Mouse (Mus musculus): ENCODE data around the gene Fcgr3.
"Not testable (repeated sequence)": the region's sequence is repeated elsewhere in the genome, so short reads cannot be mapped to it uniquely, and the experiment has no call there.

DNA sequence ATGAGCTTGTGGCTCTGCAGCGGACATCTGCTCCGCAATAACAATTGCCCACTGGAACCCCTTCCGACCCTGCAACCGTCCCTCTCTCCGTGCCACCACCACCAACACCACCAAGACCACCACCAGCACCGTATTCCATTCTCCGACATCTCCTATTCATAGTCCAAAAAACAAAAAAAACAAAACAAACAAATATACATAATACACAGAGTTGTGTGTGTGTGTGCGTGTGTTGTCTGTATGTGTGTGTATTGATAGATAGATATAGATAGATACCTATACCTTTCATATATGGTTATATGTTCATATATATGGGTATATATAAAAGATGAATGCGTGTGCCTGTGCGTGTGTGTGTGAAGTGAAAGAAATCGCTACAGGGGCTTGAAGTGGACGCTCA, 13.7 kb upstream of the Fcgr3 start:
- not testable (repeated sequence) for TF ChIP-seq POLR2A (IDR thresholded peaks at IDR 0.05; ENCODE audit: insufficient read depth, low read length); CTCF (IDR thresholded peaks at IDR 0.05; ENCODE audit: low read depth, low read length)
